14 mouse cellular contexts compared by ENCODE assay signal in the genomic region with DNA sequence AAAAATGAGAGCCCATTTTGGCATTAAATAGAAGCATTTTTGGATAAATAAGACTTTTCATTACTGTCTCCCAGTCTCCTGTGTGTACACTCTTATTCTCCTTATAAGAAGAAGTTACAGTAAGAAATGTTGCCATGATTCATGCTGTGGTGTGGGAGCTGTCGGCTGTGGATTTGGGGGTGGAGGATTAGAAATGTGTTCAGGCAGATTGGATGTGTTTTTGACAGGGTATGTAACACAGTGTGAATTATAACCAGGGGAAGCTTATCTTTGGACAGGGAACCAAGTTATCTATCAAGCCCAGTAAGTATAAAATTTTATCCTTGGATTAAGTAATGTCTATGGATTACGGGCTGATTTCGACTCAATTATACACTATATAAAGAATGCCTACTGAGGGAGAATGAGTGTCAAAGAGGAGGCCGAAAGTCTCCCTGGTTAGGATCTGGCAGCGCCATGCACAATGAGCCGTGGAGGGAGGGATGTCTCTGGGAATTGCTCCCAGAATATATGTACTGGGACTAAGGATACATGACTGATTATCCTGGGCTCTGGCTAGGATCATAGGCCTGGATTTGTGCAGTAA. TPM values are rescaled to one million over a fixed set of nuclear protein-coding genes. Genes with fewer than 3 reads are reported as not detected.
A peak's percentile ranks its signal among the peaks of the same experiment; 100 is the strongest.
DNase-seq lines count a peak whose midpoint lies in the region; ATAC-seq and TF ChIP-seq lines count a peak whose summit lies in the region.
"Had no signal": no experiment of that assay in that cellular context is flagged by ENCODE, and none has a peak within 500 bp of the region (broad histone marks: within the 10 kb centered on the region; RNA-seq: fewer than 3 reads in every experiment).

No protein-coding gene starts in this region.

- DNase-seq in midbrain, embryonic 11.5 days (ENCODE audit: low spot score, missing footprints), result no peak
- DNase-seq: cerebellum, adult 11-12 months; heart, postnatal 14 days; kidney, adult 8-10 months; kidney, postnatal 4 days; liver, embryonic 13.5 days had no signal

- TF ChIP-seq POLR2A in embryonic fibroblast, embryonic 13.5 days (IDR thresholded peaks at IDR 0.05; ENCODE audit: low read depth, low read length), result no peak

- TF ChIP-seq CTCF in intestine, postnatal 0 days (IDR thresholded peaks at IDR 0.05; ENCODE audit: low read depth), result no peak
- TF ChIP-seq CTCF in embryonic fibroblast, embryonic 13.5 days (IDR thresholded peaks at IDR 0.05; ENCODE audit: borderline replicate concordance, insufficient read depth, low read length), result no peak

- 67% methylated on average over 6 of the region's 6 CpGs for WGBS in intestine, embryonic 16.5 days
- WGBS in intestine, postnatal 0 days, result 82% methylated on average over 6 of the region's 6 CpGs
- 69% methylated on average over 6 of the region's 6 CpGs for WGBS in midbrain, embryonic 13.5 days
- WGBS in midbrain, embryonic 11.5 days, result 86% methylated on average over 6 of the region's 6 CpGs
- 57% methylated on average over 6 of the region's 6 CpGs for WGBS in stomach, embryonic 16.5 days
- WGBS in kidney, embryonic 14.5 days, result 86% methylated on average over 6 of the region's 6 CpGs

- H3K9me3 ChIP-seq in intestine, embryonic 16.5 days (ENCODE audit: control insufficient read depth, low read length), result no peaks in the 10 kb centered on the region
- no peaks in the 10 kb centered on the region for H3K9me3 ChIP-seq in intestine, postnatal 0 days (ENCODE audit: control insufficient read depth)
- H3K9me3 ChIP-seq in midbrain, embryonic 13.5 days, result no peaks in the 10 kb centered on the region
- H3K9me3 ChIP-seq in midbrain, embryonic 11.5 days (ENCODE audit: control insufficient read depth, low read length), result no peaks in the 10 kb centered on the region
- no peaks in the 10 kb centered on the region for H3K9me3 ChIP-seq in stomach, embryonic 16.5 days (replicated peaks; ENCODE audit: control insufficient read depth, low read length)
- H3K9me3 ChIP-seq in kidney, embryonic 14.5 days (ENCODE audit: control insufficient read depth, low read length), result no peaks in the 10 kb centered on the region
- H3K9me3 ChIP-seq: embryonic facial prominence, embryonic 13.5 days; liver, embryonic 13.5 days had no signal

- no peak overlapping the region for H3K4me2 ChIP-seq in intestine, embryonic 16.5 days (ENCODE audit: low read depth, low read length)
- no peak overlapping the region for H3K4me2 ChIP-seq in intestine, postnatal 0 days (replicated peaks; ENCODE audit: low read depth)
- H3K4me2 ChIP-seq in midbrain, embryonic 13.5 days (replicated peaks), result no peak overlapping the region
- no peak overlapping the region for H3K4me2 ChIP-seq in midbrain, embryonic 11.5 days
- H3K4me2 ChIP-seq in stomach, embryonic 16.5 days (ENCODE audit: low read depth, low read length), result no peak overlapping the region
- H3K4me2 ChIP-seq in kidney, embryonic 14.5 days (replicated peaks; ENCODE audit: low read depth, low read length), result no peak overlapping the region
- H3K4me2 ChIP-seq: embryonic facial prominence, embryonic 13.5 days; liver, embryonic 13.5 days had no signal

- no peak overlapping the region for H3K4me3 ChIP-seq in intestine, embryonic 16.5 days (ENCODE audit: low read length)
- H3K4me3 ChIP-seq in intestine, postnatal 0 days (ENCODE audit: low read depth, low read length), result no peak overlapping the region
- H3K4me3 ChIP-seq in midbrain, embryonic 13.5 days (replicated peaks), result no peak overlapping the region
- H3K4me3 ChIP-seq in midbrain, embryonic 11.5 days (ENCODE audit: low read depth, low read length), result no peak overlapping the region
- H3K4me3 ChIP-seq in embryonic fibroblast, embryonic 13.5 days (ENCODE audit: insufficient read depth, low read length), result no peak overlapping the region
- no peak overlapping the region for H3K4me3 ChIP-seq in stomach, embryonic 16.5 days (replicated peaks; ENCODE audit: low read length)
- H3K4me3 ChIP-seq in kidney, embryonic 14.5 days (ENCODE audit: low read length), result no peak overlapping the region
- H3K4me3 ChIP-seq: embryonic facial prominence, embryonic 13.5 days; liver, embryonic 13.5 days had no signal

- H3K27ac ChIP-seq in intestine, embryonic 16.5 days (ENCODE audit: low read length), result no peak overlapping the region
- no peak overlapping the region for H3K27ac ChIP-seq in intestine, postnatal 0 days (ENCODE audit: low read depth, low read length)
- no peak overlapping the region for H3K27ac ChIP-seq in midbrain, embryonic 13.5 days
- H3K27ac ChIP-seq in midbrain, embryonic 11.5 days (ENCODE audit: low read depth, low read length), result no peak overlapping the region
- peak overlapping the region; percentile 85 for H3K27ac ChIP-seq in embryonic fibroblast, embryonic 13.5 days (ENCODE audit: insufficient read depth, low read length)
- H3K27ac ChIP-seq in stomach, embryonic 16.5 days (ENCODE audit: low read length), result peak overlapping the region; percentile 72
- H3K27ac ChIP-seq in kidney, embryonic 14.5 days (ENCODE audit: low read depth, low read length), result no peak overlapping the region
- H3K27ac ChIP-seq: embryonic facial prominence, embryonic 13.5 days; liver, embryonic 13.5 days had no signal

- H3K9ac ChIP-seq in intestine, embryonic 16.5 days (ENCODE audit: low read depth, low read length), result no peak overlapping the region
- no peak overlapping the region for H3K9ac ChIP-seq in intestine, postnatal 0 days (ENCODE audit: low read depth, low read length)
- H3K9ac ChIP-seq in midbrain, embryonic 13.5 days (replicated peaks), result no peak overlapping the region
- no peak overlapping the region for H3K9ac ChIP-seq in midbrain, embryonic 11.5 days (ENCODE audit: low read length)
- H3K9ac ChIP-seq in stomach, embryonic 16.5 days (ENCODE audit: low read length), result no peak overlapping the region
- no peak overlapping the region for H3K9ac ChIP-seq in kidney, embryonic 14.5 days (ENCODE audit: low read depth, low read length)
- H3K9ac ChIP-seq: embryonic facial prominence, embryonic 13.5 days; liver, embryonic 13.5 days had no signal

- no peaks in the 10 kb centered on the region for H3K27me3 ChIP-seq in intestine, embryonic 16.5 days (replicated peaks; ENCODE audit: control insufficient read depth, insufficient read depth, low read length)
- H3K27me3 ChIP-seq in intestine, postnatal 0 days (replicated peaks; ENCODE audit: control insufficient read depth, insufficient read depth, low read length), result no peaks in the 10 kb centered on the region
- no peaks in the 10 kb centered on the region for H3K27me3 ChIP-seq in midbrain, embryonic 13.5 days
- H3K27me3 ChIP-seq in midbrain, embryonic 11.5 days (ENCODE audit: control insufficient read depth, insufficient read depth, low read length), result no peaks in the 10 kb centered on the region
- H3K27me3 ChIP-seq in stomach, embryonic 16.5 days (ENCODE audit: control insufficient read depth, insufficient read depth, low read length), result peaks cover 2% of the 10 kb centered on the region; the same call in 1 of the 2 replicates
- no peaks in the 10 kb centered on the region for H3K27me3 ChIP-seq in kidney, embryonic 14.5 days (ENCODE audit: control insufficient read depth, insufficient read depth, low read length)
- H3K27me3 ChIP-seq: embryonic facial prominence, embryonic 13.5 days had no signal

- no peaks in the 10 kb centered on the region for H3K36me3 ChIP-seq in intestine, embryonic 16.5 days (ENCODE audit: control insufficient read depth, insufficient read depth, low read length)
- H3K36me3 ChIP-seq in intestine, postnatal 0 days (ENCODE audit: control insufficient read depth, insufficient read depth), result no peaks in the 10 kb centered on the region
- no peaks in the 10 kb centered on the region for H3K36me3 ChIP-seq in midbrain, embryonic 13.5 days
- no peaks in the 10 kb centered on the region for H3K36me3 ChIP-seq in midbrain, embryonic 11.5 days (ENCODE audit: control insufficient read depth, insufficient read depth, low read length)
- no peaks in the 10 kb centered on the region for H3K36me3 ChIP-seq in stomach, embryonic 16.5 days (ENCODE audit: control insufficient read depth, insufficient read depth, low read length)
- no peaks in the 10 kb centered on the region for H3K36me3 ChIP-seq in kidney, embryonic 14.5 days (ENCODE audit: control insufficient read depth, insufficient read depth, low read length)
- H3K36me3 ChIP-seq: embryonic facial prominence, embryonic 13.5 days; liver, embryonic 13.5 days had no signal

- ATAC-seq in intestine, embryonic 16.5 days, result peak; percentile 26; the same call in 1 of the 2 replicates
- no peak for ATAC-seq in intestine, postnatal 0 days
- peak; percentile 76 for ATAC-seq in midbrain, embryonic 13.5 days
- ATAC-seq in midbrain, embryonic 11.5 days (ENCODE audit: low FRiP score), result no peak
- ATAC-seq in stomach, embryonic 16.5 days (ENCODE audit: insufficient read depth, low FRiP score), result peak; percentile 74
- ATAC-seq in kidney, embryonic 14.5 days (ENCODE audit: low FRiP score, low TSS enrichment), result no peak
- ATAC-seq: hindbrain, embryonic 16.5 days had no signal

- peaks cover 6% of the 10 kb centered on the region for H3K4me1 ChIP-seq in intestine, embryonic 16.5 days (ENCODE audit: control insufficient read depth, insufficient read depth, low read length)
- H3K4me1 ChIP-seq in intestine, postnatal 0 days (replicated peaks; ENCODE audit: control insufficient read depth, insufficient read depth, low read length), result peaks cover 5% of the 10 kb centered on the region
- peaks cover 23% of the 10 kb centered on the region for H3K4me1 ChIP-seq in midbrain, embryonic 13.5 days (replicated peaks)
- H3K4me1 ChIP-seq in midbrain, embryonic 11.5 days (ENCODE audit: control insufficient read depth, insufficient read depth, low read length), result peaks cover 7% of the 10 kb centered on the region; the same call in 1 of the 2 replicates
- H3K4me1 ChIP-seq in embryonic fibroblast, embryonic 13.5 days (ENCODE audit: control insufficient read depth, insufficient read depth, low read length), result peaks cover 5% of the 10 kb centered on the region; the same call in 1 of the 2 replicates
- peaks cover 13% of the 10 kb centered on the region; the same call in 1 of the 2 replicates for H3K4me1 ChIP-seq in stomach, embryonic 16.5 days (ENCODE audit: control insufficient read depth, insufficient read depth, low read length)
- H3K4me1 ChIP-seq in kidney, embryonic 14.5 days (ENCODE audit: control insufficient read depth, insufficient read depth, low read length), result peaks cover 17% of the 10 kb centered on the region
- H3K4me1 ChIP-seq: liver, embryonic 13.5 days had no signal

RNA-seq across cellular contexts. Expression of gene Dad1, which starts 58.0 kb away (rescaled TPM):
- 489 and 514 TPM in 2 replicates for polyA plus RNA-seq in intestine, embryonic 16.5 days (2015; fragmentation: Nextera tagmentation; extraction: Ambion mirVana)
- 484 and 492 TPM in 2 replicates for polyA plus RNA-seq in intestine, postnatal 0 days (2015; fragmentation: Nextera tagmentation; extraction: Ambion mirVana)
- polyA plus RNA-seq in midbrain, embryonic 13.5 days (2015; fragmentation: Nextera tagmentation; extraction: Ambion mirVana), result 289 and 300 TPM in 2 replicates
- 229 and 237 TPM in 2 replicates for polyA plus RNA-seq in midbrain, embryonic 11.5 days (2014; fragmentation: Nextera tagmentation; extraction: Ambion mirVana)
- 162 and 179 TPM in 2 replicates for polyA plus RNA-seq in embryonic fibroblast, embryonic 13.5 days (2011; ENCODE audit: insufficient read length, low read depth, missing spikeins)
- polyA plus RNA-seq in stomach, embryonic 16.5 days (2015; fragmentation: Nextera tagmentation; extraction: Ambion mirVana), result 391 and 448 TPM in 2 replicates
- 431 and 487 TPM in 2 replicates for polyA plus RNA-seq in kidney, embryonic 14.5 days (2014; fragmentation: Nextera tagmentation; extraction: Ambion mirVana)

RNA-seq across cellular contexts. Expression of gene Abhd4, which starts 58.1 kb away (rescaled TPM):
- polyA plus RNA-seq in intestine, embryonic 16.5 days (2015; fragmentation: Nextera tagmentation; extraction: Ambion mirVana), result 47.4 and 47.8 TPM in 2 replicates
- 38.3 and 38.4 TPM in 2 replicates for polyA plus RNA-seq in intestine, postnatal 0 days (2015; fragmentation: Nextera tagmentation; extraction: Ambion mirVana)
- 38.2 and 43.7 TPM in 2 replicates for polyA plus RNA-seq in midbrain, embryonic 13.5 days (2015; fragmentation: Nextera tagmentation; extraction: Ambion mirVana)
- polyA plus RNA-seq in midbrain, embryonic 11.5 days (2014; fragmentation: Nextera tagmentation; extraction: Ambion mirVana), result 38.3 and 38.4 TPM in 2 replicates
- polyA plus RNA-seq in embryonic fibroblast, embryonic 13.5 days (2011; ENCODE audit: insufficient read length, low read depth, missing spikeins), result 74.6 and 86.4 TPM in 2 replicates
- 51.7 and 57.0 TPM in 2 replicates for polyA plus RNA-seq in stomach, embryonic 16.5 days (2015; fragmentation: Nextera tagmentation; extraction: Ambion mirVana)
- 50.3 and 62.5 TPM in 2 replicates for polyA plus RNA-seq in kidney, embryonic 14.5 days (2014; fragmentation: Nextera tagmentation; extraction: Ambion mirVana)

Comparison
In these comparisons a context has a peak if more than half of its experiments do, and no peak if none do; other contexts are left out.
1. ATAC-seq: peak in intestine, embryonic 16.5 days (single experiment), midbrain, embryonic 13.5 days (single experiment) and stomach, embryonic 16.5 days (single experiment); none in intestine, postnatal 0 days (single experiment), midbrain, embryonic 11.5 days (single experiment) and kidney, embryonic 14.5 days (single experiment).
2. H3K27ac ChIP-seq: peak in embryonic fibroblast, embryonic 13.5 days (single experiment) and stomach, embryonic 16.5 days (single experiment); none in intestine, embryonic 16.5 days (single experiment), intestine, postnatal 0 days (single experiment), midbrain, embryonic 13.5 days (single experiment), midbrain, embryonic 11.5 days (single experiment) and kidney, embryonic 14.5 days (single experiment).